Mouse (Mus musculus) limb, embryonic 10.5 days (tissue): Measurements from ENCODE around the gene Dctpp1. TPM values are rescaled to one million over a fixed set of nuclear protein-coding genes. Genes with fewer than 3 reads are reported as not detected.
"Not testable (repeated sequence)": the region's sequence is repeated elsewhere in the genome, so short reads cannot be mapped to it uniquely, and the experiment has no call there.

ENCODE experiments used
- DNase-seq: peaks from one replicate; pipeline ENCODE4 v3.0.0-alpha.2; 2017; ENCODE audit warnings: low spot score
- H3K27ac ChIP-seq: fragments of 300-500 bp; sonication (generic); 2 replicates; pipeline ENCODE4 v1.5.1; 2016; ENCODE audit warnings: mild to moderate bottlenecking
- H3K27me3 ChIP-seq: fragments of 300-500 bp; sonication (generic); 2 replicates; pipeline ENCODE4 v1.6.1; 2016; ENCODE audit warnings: low read depth, mild to moderate bottlenecking; ENCODE audit not compliant: poor library complexity, severe bottlenecking
- H3K36me3 ChIP-seq: fragments of 300-500 bp; sonication (generic); 2 replicates; pipeline ENCODE4 v1.6.1; 2016; ENCODE audit warnings: mild to moderate bottlenecking, moderate library complexity
- H3K4me1 ChIP-seq: fragments of 300-500 bp; sonication (generic); 2 replicates; pipeline ENCODE4 v1.6.1; 2016
- H3K4me3 ChIP-seq: fragments of 300-500 bp; sonication (generic); 2 replicates; pipeline ENCODE4 v1.5.1; 2016; ENCODE audit warnings: mild to moderate bottlenecking, moderate library complexity
- H3K9me3 ChIP-seq: fragments of 300-500 bp; sonication (generic); replicated peaks from 2 replicates; pipeline ENCODE4 v1.6.1; 2016; ENCODE audit warnings: mild to moderate bottlenecking
- WGBS: fragments of 180-500 bp; shearing (Covaris S2); methylation state at CpG from one replicate; pipeline ENCODE4 v1.1.7; 2016; 5-methylcytosine and 5-hydroxymethylcytosine counted together
- polyA plus RNA-seq: library from polyadenylated mRNA; unstranded; fragments of >200 nt; fragmentation: Nextera tagmentation; extraction: Ambion mirVana; gene quantifications from 2 replicates; pipeline ENCODE4 v1.2.1, GENCODE M21; 2016

Gene Dctpp1
- polyA plus RNA-seq, 1 experiment from 2014 or later: 340 TPM

GRCm38 (mm10) chr7:127256518-127256917 is 4.0 kb downstream of the Dctpp1 start:
- WGBS: 88% methylated on average over 5 of the region's 5 CpGs
- H3K4me3 ChIP-seq: no peak overlapping the region
- peaks cover 56% of the 10 kb centered on the region for H3K36me3 ChIP-seq
- peaks cover 38% of the 10 kb centered on the region for H3K4me1 ChIP-seq
- no peaks in the 10 kb centered on the region for H3K9me3 ChIP-seq
- no peaks in the 10 kb centered on the region for H3K27me3 ChIP-seq
- no peak overlapping the region for H3K27ac ChIP-seq
- DNase-seq: no peak

- Histone ChIP-seq H3K9me3 (no peaks in the 10 kb centered on the region), H3K4me3 (no peak overlapping the region), H3K4me1 (peaks cover 34% of the 10 kb centered on the region), H3K27ac (no peak overlapping the region), H3K27me3 (no peaks in the 10 kb centered on the region), H3K36me3 (peaks cover 60% of the 10 kb centered on the region)
- no peak for DNase-seq
- 86% methylated on average over 2 of the region's 2 CpGs for WGBS
Measured at GRCm38 (mm10) chr7:127255965-127256364, 4.5 kb downstream of the Dctpp1 start.

GRCm38 (mm10) chr7:127255008-127255407 is 5.5 kb downstream of the Dctpp1 start:
- no peaks in the 10 kb centered on the region for H3K9me3 ChIP-seq
- H3K4me3 ChIP-seq: peak overlapping the region; percentile 64
- peaks cover 31% of the 10 kb centered on the region for H3K4me1 ChIP-seq
- no peaks in the 10 kb centered on the region for H3K27me3 ChIP-seq
- peak overlapping the region; percentile 91 for H3K27ac ChIP-seq
- WGBS: 23% methylated on average over 4 of the region's 4 CpGs
- peaks cover 68% of the 10 kb centered on the region for H3K36me3 ChIP-seq
- no peak for DNase-seq

GRCm38 (mm10) chr7:127253821-127254769 is 6.4 kb downstream of the Dctpp1 start:
- WGBS: 1% methylated on average over 136 of the region's 136 CpGs

GRCm38 (mm10) chr7:127253341-127253740 is 7.2 kb downstream of the Dctpp1 start:
- WGBS: 85% methylated on average over 6 of the region's 6 CpGs
- DNase-seq: no peak
- Histone ChIP-seq H3K27ac (peak overlapping the region; percentile 91; the same call in 1 of the 2 replicates), H3K36me3 (peaks cover 72% of the 10 kb centered on the region), H3K9me3 (no peaks in the 10 kb centered on the region), H3K4me1 (peaks cover 18% of the 10 kb centered on the region), H3K4me3 (peak overlapping the region; percentile 64), H3K27me3 (no peaks in the 10 kb centered on the region)

More at GRCm38 (mm10) chr7:127253821-127254769, 6.4 kb downstream of the Dctpp1 start:
- H3K9me3 ChIP-seq: no peaks in the 10 kb centered on the region
- peaks cover 74% of the 10 kb centered on the region for H3K36me3 ChIP-seq
- no peaks in the 10 kb centered on the region for H3K27me3 ChIP-seq
- peak; percentile 95 for DNase-seq
- H3K4me3 ChIP-seq: peak overlapping the region; percentile 64
- peak overlapping the region; percentile 91 for H3K27ac ChIP-seq
- peaks cover 22% of the 10 kb centered on the region for H3K4me1 ChIP-seq

GRCm38 (mm10) chr7:127252414-127252813 is 8.1 kb downstream of the Dctpp1 start:
- no peak for DNase-seq
- 92% methylated on average over 2 of the region's 2 CpGs for WGBS
- H3K36me3 ChIP-seq: peaks cover 71% of the 10 kb centered on the region
- H3K9me3 ChIP-seq: no peaks in the 10 kb centered on the region
- no peak overlapping the region for H3K4me3 ChIP-seq
- no peak overlapping the region for H3K27ac ChIP-seq
- H3K4me1 ChIP-seq: peaks cover 18% of the 10 kb centered on the region
- no peaks in the 10 kb centered on the region for H3K27me3 ChIP-seq

GRCm38 (mm10) chr7:127250511-127250910 is 10.0 kb downstream of the Dctpp1 start:
- not testable (repeated sequence) for H3K27me3 ChIP-seq, H3K9me3 ChIP-seq, DNase-seq, H3K4me3 ChIP-seq, H3K27ac ChIP-seq
- Histone ChIP-seq H3K4me1 (peaks cover 30% of the 10 kb centered on the region), H3K36me3 (peaks cover 70% of the 10 kb centered on the region)
- WGBS: 90% methylated on average over 8 of the region's 8 CpGs

GRCm38 (mm10) chr7:127244658-127245510 is 15.6 kb downstream of the Dctpp1 start:
- Histone ChIP-seq H3K4me1 (peaks cover 30% of the 10 kb centered on the region), H3K4me3 (peak overlapping the region; percentile 85), H3K27ac (peak overlapping the region; percentile 95), H3K36me3 (peaks cover 42% of the 10 kb centered on the region), H3K27me3 (no peaks in the 10 kb centered on the region), H3K9me3 (no peaks in the 10 kb centered on the region)
- no peak for DNase-seq
- 11% methylated on average over 32 of the region's 33 CpGs for WGBS

- Histone ChIP-seq H3K27me3 (no peaks in the 10 kb centered on the region), H3K9me3 (no peaks in the 10 kb centered on the region), H3K36me3 (peaks cover 42% of the 10 kb centered on the region), H3K27ac (peak within 1 kb of the TSS; percentile 95), H3K4me3 (peak within 1 kb of the TSS; percentile 85), H3K4me1 (peaks cover 30% of the 10 kb centered on the region)
- DNase-seq: peak; percentile 96
- WGBS: 1% methylated on average over 56 of the region's 56 CpGs
Measured at GRCm38 (mm10) chr7:127243870-127244657, 16.4 kb downstream of the Dctpp1 start, which contains the start of gene Zfp771. Zfp771 (plus strand) TSS chr7:127244274.

- Histone ChIP-seq H3K27me3 (no peaks in the 10 kb centered on the region), H3K4me3 (peak overlapping the region; percentile 85), H3K4me1 (peaks cover 30% of the 10 kb centered on the region), H3K27ac (peak overlapping the region; percentile 95), H3K36me3 (peaks cover 44% of the 10 kb centered on the region), H3K9me3 (no peaks in the 10 kb centered on the region)
- 39% methylated on average over 2 of the region's 2 CpGs for WGBS
- DNase-seq: no peak
Measured at GRCm38 (mm10) chr7:127243361-127243867, 17.1 kb downstream of the Dctpp1 start.

GRCm38 (mm10) chr7:127234777-127235176 is 25.7 kb downstream of the Dctpp1 start:
- peak overlapping the region; percentile 97 for H3K4me3 ChIP-seq
- peaks cover 6% of the 10 kb centered on the region; the same call in 1 of the 2 replicates for H3K9me3 ChIP-seq
- 93% methylated on average over 2 of the region's 2 CpGs for WGBS
- no peak overlapping the region for H3K27ac ChIP-seq
- H3K36me3 ChIP-seq: peaks cover 75% of the 10 kb centered on the region
- no peaks in the 10 kb centered on the region for H3K27me3 ChIP-seq
- peaks cover 29% of the 10 kb centered on the region for H3K4me1 ChIP-seq
- DNase-seq: no peak

GRCm38 (mm10) chr7:127233765-127234164 is 26.7 kb downstream of the Dctpp1 start:
- H3K27ac ChIP-seq: peak overlapping the region; percentile 100
- peaks cover 29% of the 10 kb centered on the region for H3K4me1 ChIP-seq
- 10% methylated on average over 9 of the region's 9 CpGs for WGBS
- DNase-seq: no peak
- H3K36me3 ChIP-seq: peaks cover 75% of the 10 kb centered on the region
- no peaks in the 10 kb centered on the region for H3K27me3 ChIP-seq
- H3K9me3 ChIP-seq: peaks cover 6% of the 10 kb centered on the region; the same call in 1 of the 2 replicates
- peak overlapping the region; percentile 97 for H3K4me3 ChIP-seq
